ENCODE assay signal across 16 mouse cellular contexts in the genomic region with DNA sequence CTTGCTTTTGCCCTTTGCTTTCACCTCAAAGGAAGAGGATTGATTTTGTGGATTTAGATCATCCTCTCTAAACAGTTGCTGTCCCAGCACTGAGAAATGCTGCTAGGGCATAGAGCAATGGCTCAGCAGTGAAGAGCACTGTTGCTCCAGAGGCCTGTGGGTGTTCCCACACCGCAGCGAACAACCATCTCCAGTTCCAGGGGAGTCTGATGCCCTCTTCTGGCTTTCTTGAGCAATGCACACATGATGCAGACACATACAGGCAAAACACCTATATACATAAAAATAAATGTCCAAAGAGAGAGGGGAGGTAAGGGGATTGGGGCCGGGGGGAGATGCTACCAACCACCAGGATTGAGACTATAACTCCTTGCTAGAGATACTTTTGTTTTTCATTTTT. TPM values are rescaled to one million over a fixed set of nuclear protein-coding genes. Genes with fewer than 3 reads are reported as not detected.
DNase-seq lines count a peak whose midpoint lies in the region; ATAC-seq and TF ChIP-seq lines count a peak whose summit lies in the region.
"Had no signal": no experiment of that assay in that cellular context is flagged by ENCODE, and none has a peak within 500 bp of the region (broad histone marks: within the 10 kb centered on the region; RNA-seq: fewer than 3 reads in every experiment).

No protein-coding gene starts in this region.

- H3K27ac ChIP-seq in liver, adult 2 months (replicated peaks; ENCODE audit: insufficient read depth, low read depth, low read length): no peak overlapping the region
- H3K27ac ChIP-seq in liver, embryonic 12.5 days: no peak overlapping the region
- H3K27ac ChIP-seq in liver, postnatal 0 days (ENCODE audit: low read depth): no peak overlapping the region
- no peak overlapping the region for H3K27ac ChIP-seq in midbrain, embryonic 13.5 days
- H3K27ac ChIP-seq: embryonic facial prominence, embryonic 13.5 days; kidney, embryonic 15.5 days; neural tube, embryonic 13.5 days; stomach, embryonic 15.5 days had no signal

- H3K79me2 ChIP-seq in liver, adult 2 months (ENCODE audit: control insufficient read depth, insufficient read depth, low read length): no peaks in the 10 kb centered on the region

- no peak overlapping the region for H3K4me2 ChIP-seq in liver, embryonic 12.5 days
- H3K4me2 ChIP-seq in liver, postnatal 0 days (ENCODE audit: low read depth, low read length): no peak overlapping the region
- no peak overlapping the region for H3K4me2 ChIP-seq in midbrain, embryonic 13.5 days (replicated peaks)
- H3K4me2 ChIP-seq: embryonic facial prominence, embryonic 13.5 days; kidney, embryonic 15.5 days; neural tube, embryonic 13.5 days; stomach, embryonic 15.5 days had no signal

- H3K36me3 ChIP-seq in liver, adult 2 months (ENCODE audit: control insufficient read depth, insufficient read depth, low read length): peaks cover 49% of the 10 kb centered on the region
- H3K36me3 ChIP-seq in liver, embryonic 12.5 days: peaks cover 56% of the 10 kb centered on the region
- peaks cover 45% of the 10 kb centered on the region for H3K36me3 ChIP-seq in liver, postnatal 0 days (replicated peaks; ENCODE audit: insufficient read depth, low read length)
- H3K36me3 ChIP-seq in midbrain, embryonic 13.5 days: peaks cover 35% of the 10 kb centered on the region

- TF ChIP-seq CTCF in liver, adult 2 months (IDR thresholded peaks at IDR 0.05; ENCODE audit: low read depth, low read length): peak; percentile 31
- TF ChIP-seq CTCF in liver, postnatal 0 days (IDR thresholded peaks at IDR 0.05; ENCODE audit: low read depth): peak; percentile 46; the same call in 1 of the 2 replicates

- H3K9ac ChIP-seq in liver, adult 2 months (ENCODE audit: low read depth, low read length): no peak overlapping the region
- H3K9ac ChIP-seq in liver, embryonic 12.5 days: no peak overlapping the region
- H3K9ac ChIP-seq in liver, postnatal 0 days (replicated peaks): no peak overlapping the region
- no peak overlapping the region for H3K9ac ChIP-seq in midbrain, embryonic 13.5 days (replicated peaks)
- H3K9ac ChIP-seq: embryonic facial prominence, embryonic 13.5 days; kidney, embryonic 15.5 days; neural tube, embryonic 13.5 days; stomach, embryonic 15.5 days had no signal

- no peak for ATAC-seq in liver, embryonic 12.5 days
- ATAC-seq in liver, postnatal 0 days: no peak; the same call in 1 of the 2 replicates
- ATAC-seq in midbrain, embryonic 13.5 days: no peak
- ATAC-seq: forebrain, embryonic 14.5 days had no signal

- no peaks in the 10 kb centered on the region for H3K9me3 ChIP-seq in liver, embryonic 12.5 days (replicated peaks)
- H3K9me3 ChIP-seq in liver, postnatal 0 days (ENCODE audit: low read length): no peaks in the 10 kb centered on the region
- no peaks in the 10 kb centered on the region for H3K9me3 ChIP-seq in midbrain, embryonic 13.5 days
- H3K9me3 ChIP-seq: embryonic facial prominence, embryonic 13.5 days; kidney, embryonic 15.5 days; megakaryocyte, embryonic 14.5 days; neural tube, embryonic 13.5 days; stomach, embryonic 15.5 days had no signal

- H3K4me1 ChIP-seq in liver, adult 2 months (ENCODE audit: control insufficient read depth, insufficient read depth, low read length): no peaks in the 10 kb centered on the region
- no peaks in the 10 kb centered on the region for H3K4me1 ChIP-seq in liver, embryonic 12.5 days
- no peaks in the 10 kb centered on the region for H3K4me1 ChIP-seq in liver, postnatal 0 days (ENCODE audit: insufficient read depth)
- no peaks in the 10 kb centered on the region for H3K4me1 ChIP-seq in midbrain, embryonic 13.5 days (replicated peaks)
- H3K4me1 ChIP-seq: embryonic facial prominence, embryonic 13.5 days; kidney, embryonic 15.5 days; neural tube, embryonic 13.5 days; stomach, embryonic 15.5 days had no signal

- DNase-seq in embryo, embryonic 10.5 days (ENCODE audit: low spot score): peak; percentile 15
- DNase-seq in embryo, embryonic 10 days (ENCODE audit: low spot score): no peak
- peak; percentile 25 for DNase-seq in liver, adult 2 months (ENCODE audit: extremely low read depth, low read depth, low spot score)
- DNase-seq in NIH3T3 (ENCODE audit: low read depth): peak; percentile 37
- peak; percentile 26 for DNase-seq in liver, postnatal 0 days
- DNase-seq in adrenal gland, postnatal 14 days: no peak
- DNase-seq: cerebellum, adult 2 months; heart, postnatal 36 days had no signal

- WGBS in liver, adult 2 months: 72% methylated on average over 3 of the region's 3 CpGs
- WGBS in liver, embryonic 12.5 days (ENCODE audit: insufficient replicate concordance): 75% methylated on average over 3 of the region's 3 CpGs
- 83% methylated on average over 3 of the region's 3 CpGs for WGBS in liver, postnatal 0 days (ENCODE audit: insufficient replicate concordance)
- WGBS in midbrain, embryonic 13.5 days: 71% methylated on average over 3 of the region's 3 CpGs

- no peak overlapping the region for H3K4me3 ChIP-seq in liver, adult 2 months (ENCODE audit: insufficient read depth, low read depth, low read length)
- H3K4me3 ChIP-seq in liver, embryonic 12.5 days: no peak overlapping the region
- H3K4me3 ChIP-seq in liver, postnatal 0 days (ENCODE audit: low read depth, low read length): no peak overlapping the region
- H3K4me3 ChIP-seq in midbrain, embryonic 13.5 days (replicated peaks): no peak overlapping the region
- H3K4me3 ChIP-seq: embryonic facial prominence, embryonic 13.5 days; kidney, embryonic 15.5 days; megakaryocyte, embryonic 14.5 days; neural tube, embryonic 13.5 days; stomach, embryonic 15.5 days had no signal

- H3K27me3 ChIP-seq in liver, adult 2 months (ENCODE audit: control insufficient read depth, insufficient read depth, low read length): no peaks in the 10 kb centered on the region
- H3K27me3 ChIP-seq in liver, embryonic 12.5 days (replicated peaks): no peaks in the 10 kb centered on the region
- H3K27me3 ChIP-seq in liver, postnatal 0 days (ENCODE audit: insufficient read depth, low read length): no peaks in the 10 kb centered on the region
- H3K27me3 ChIP-seq in midbrain, embryonic 13.5 days: no peaks in the 10 kb centered on the region
- H3K27me3 ChIP-seq: embryonic facial prominence, embryonic 13.5 days; kidney, embryonic 15.5 days; megakaryocyte, embryonic 14.5 days; neural tube, embryonic 13.5 days; stomach, embryonic 15.5 days had no signal

- no peak for TF ChIP-seq POLR2A in liver, adult 2 months (IDR thresholded peaks at IDR 0.05; ENCODE audit: extremely low read depth, insufficient read depth, low read length)

- no peak for TF ChIP-seq EP300 in liver, postnatal 0 days (IDR thresholded peaks at IDR 0.05; ENCODE audit: low read depth)

RNA-seq across cellular contexts. Expression of a gene that starts 13.5 kb away (rescaled TPM):
- total RNA-seq in liver, adult 2 months (2014; rRNA removed): 18.9 and 19.1 TPM in 2 replicates
- polyA plus RNA-seq in liver, adult 2 months (2012; rRNA removed): 6.8 and 9.4 TPM in 2 replicates
- polyA plus RNA-seq in liver, embryonic 12.5 days (2016; fragmentation: Nextera tagmentation; extraction: Ambion mirVana): 18.9 and 21.2 TPM in 2 replicates
- polyA plus RNA-seq in liver, postnatal 0 days (2015; fragmentation: Nextera tagmentation; extraction: Ambion mirVana): 19.8 and 20.1 TPM in 2 replicates
- 15.0 and 19.0 TPM in 2 replicates for polyA plus RNA-seq in midbrain, embryonic 13.5 days (2015; fragmentation: Nextera tagmentation; extraction: Ambion mirVana)
- total RNA-seq in adrenal gland, postnatal 14 days (2021): 32.6 and 38.1 TPM in 2 replicates

RNA-seq across cellular contexts. Expression of a gene that starts 46.7 kb away (rescaled TPM):
- 14.4 TPM in 2 replicates for total RNA-seq in liver, adult 2 months (2014; rRNA removed)
- polyA plus RNA-seq in liver, adult 2 months (2012; rRNA removed): 6.2 and 6.3 TPM in 2 replicates
- 35.9 and 40.6 TPM in 2 replicates for polyA plus RNA-seq in liver, embryonic 12.5 days (2016; fragmentation: Nextera tagmentation; extraction: Ambion mirVana)
- polyA plus RNA-seq in liver, postnatal 0 days (2015; fragmentation: Nextera tagmentation; extraction: Ambion mirVana): 20.6 and 23.6 TPM in 2 replicates
- 56.9 and 63.2 TPM in 2 replicates for polyA plus RNA-seq in midbrain, embryonic 13.5 days (2015; fragmentation: Nextera tagmentation; extraction: Ambion mirVana)
- 39.4 and 45.2 TPM in 2 replicates for total RNA-seq in adrenal gland, postnatal 14 days (2021)

RNA-seq across cellular contexts. Expression of a gene that starts 46.9 kb away (rescaled TPM):
- total RNA-seq in liver, adult 2 months (2014; rRNA removed): 2.6 and 4.3 TPM in 2 replicates
- polyA plus RNA-seq in liver, adult 2 months (2012; rRNA removed): 1.7 and 2.0 TPM in 2 replicates
- 13.7 and 14.8 TPM in 2 replicates for polyA plus RNA-seq in liver, embryonic 12.5 days (2016; fragmentation: Nextera tagmentation; extraction: Ambion mirVana)
- polyA plus RNA-seq in liver, postnatal 0 days (2015; fragmentation: Nextera tagmentation; extraction: Ambion mirVana): 4.3 and 4.4 TPM in 2 replicates
- 6.2 and 7.9 TPM in 2 replicates for polyA plus RNA-seq in midbrain, embryonic 13.5 days (2015; fragmentation: Nextera tagmentation; extraction: Ambion mirVana)
- total RNA-seq in adrenal gland, postnatal 14 days (2021): 9.1 and 9.8 TPM in 2 replicates

Comparison
In these comparisons a context has a peak if more than half of its experiments do, and no peak if none do; other contexts are left out.
1. DNase-seq: peak in embryo, embryonic 10.5 days (single experiment), liver, adult 2 months (single experiment), NIH3T3 (single experiment) and liver, postnatal 0 days (single experiment); none in embryo, embryonic 10 days (single experiment) and adrenal gland, postnatal 14 days (single experiment).